Mouse (Mus musculus): Measurements from ENCODE around the gene Ptpa. TPM values are rescaled to one million over a fixed set of nuclear protein-coding genes. Genes with fewer than 3 reads are reported as not detected.

The Ptpa gene
- polyA plus RNA-seq, 1 experiment = 126 TPM

DNA sequence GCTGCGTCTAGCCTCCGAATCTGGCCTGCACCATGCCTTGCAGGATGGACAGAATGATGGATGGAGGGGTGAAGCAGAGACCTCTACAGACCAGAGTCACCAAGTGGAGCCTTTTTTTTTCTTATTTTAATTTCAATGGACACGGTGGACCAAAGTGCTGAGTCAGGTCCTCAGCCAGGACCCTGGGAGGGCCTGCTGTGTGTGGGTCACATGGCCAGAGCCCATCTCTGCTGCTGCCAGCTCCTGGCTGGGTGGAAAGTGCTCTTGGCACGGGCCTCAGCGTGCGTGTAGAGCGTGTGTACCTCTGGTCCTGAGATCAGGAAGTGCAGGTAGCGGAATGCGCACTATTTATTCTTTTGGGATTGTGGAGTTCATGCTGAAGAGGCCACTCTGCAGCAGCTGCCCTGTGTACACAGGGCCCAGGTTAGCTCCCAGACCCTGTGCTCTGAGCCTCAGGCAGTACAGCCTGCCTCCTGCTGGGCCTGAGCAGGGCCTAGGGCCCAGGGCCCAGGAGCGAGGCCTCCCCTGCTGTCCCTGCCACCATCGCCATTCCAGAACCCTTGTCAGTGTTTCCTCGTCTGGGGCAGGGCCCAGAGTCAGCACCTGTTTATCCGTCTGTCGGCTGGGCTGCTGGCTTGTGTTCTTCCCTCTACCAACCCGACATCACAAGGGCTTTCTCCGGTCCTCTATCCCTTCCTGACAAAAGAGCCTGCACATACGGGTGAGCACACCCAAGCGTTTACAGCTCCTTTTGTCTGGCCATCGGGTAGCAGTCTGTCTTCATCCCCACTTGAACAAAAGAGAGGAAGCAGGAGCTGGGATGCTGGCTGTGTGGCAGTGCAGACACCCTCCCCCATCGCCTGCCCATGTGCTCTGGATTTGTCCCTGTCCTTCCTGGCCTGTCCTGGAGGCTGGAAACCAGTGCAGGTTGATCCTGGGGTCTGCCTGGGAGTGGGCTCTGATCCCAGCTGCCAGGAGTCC is 16.4 kb upstream of the Ptpa start:
- Histone ChIP-seq H3K27ac (ENCODE audit: insufficient read depth, low read length) (no peak overlapping the region), H3K4me3 (ENCODE audit: insufficient read depth, low read length) (no peak overlapping the region), H3K4me1 (ENCODE audit: control insufficient read depth, insufficient read depth, low read length) (no peaks in the 10 kb centered on the region)
- no peak for TF ChIP-seq POLR2A (IDR thresholded peaks at IDR 0.05; ENCODE audit: low read depth, low read length)

DNA sequence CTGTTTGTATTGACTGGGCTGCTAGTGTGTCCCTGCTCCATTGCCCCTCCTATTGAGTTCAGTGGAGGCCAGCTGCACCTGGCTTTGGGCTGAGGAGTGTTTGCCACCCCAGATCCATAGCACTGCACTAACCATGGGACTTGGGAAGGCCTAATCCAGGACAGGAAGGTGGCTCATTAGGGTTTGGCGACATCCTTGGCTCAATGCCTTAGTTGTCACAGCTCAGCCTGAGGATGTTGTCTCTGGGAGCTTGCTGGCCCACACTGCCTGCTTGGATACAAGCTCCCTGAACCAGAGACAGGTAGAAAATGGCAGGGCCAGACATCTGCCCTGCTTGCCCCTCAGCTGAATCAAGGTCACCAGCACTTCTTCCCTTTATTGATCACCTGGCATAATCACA is 14.3 kb upstream of the Ptpa start:
- TF ChIP-seq CTCF (IDR thresholded peaks at IDR 0.05; ENCODE audit: borderline replicate concordance, insufficient read depth, low read length) (no peak), POLR2A (IDR thresholded peaks at IDR 0.05; ENCODE audit: low read depth, low read length) (no peak)
- H3K4me1 ChIP-seq (ENCODE audit: control insufficient read depth, insufficient read depth, low read length) = no peaks in the 10 kb centered on the region
- H3K27ac ChIP-seq (ENCODE audit: insufficient read depth, low read length) = no peak overlapping the region
- no peak overlapping the region for H3K4me3 ChIP-seq (ENCODE audit: insufficient read depth, low read length)

GRCm38 (mm10) chr2:30402351-30402826 is 13.4 kb upstream of the Ptpa start:
- TF ChIP-seq POLR2A (IDR thresholded peaks at IDR 0.05; ENCODE audit: low read depth, low read length) (no peak), CTCF (IDR thresholded peaks at IDR 0.05; ENCODE audit: borderline replicate concordance, insufficient read depth, low read length) (no peak)
- no peak overlapping the region for H3K27ac ChIP-seq (ENCODE audit: insufficient read depth, low read length)
- H3K4me1 ChIP-seq (ENCODE audit: control insufficient read depth, insufficient read depth, low read length) = no peaks in the 10 kb centered on the region
- no peak overlapping the region for H3K4me3 ChIP-seq (ENCODE audit: insufficient read depth, low read length)

DNA sequence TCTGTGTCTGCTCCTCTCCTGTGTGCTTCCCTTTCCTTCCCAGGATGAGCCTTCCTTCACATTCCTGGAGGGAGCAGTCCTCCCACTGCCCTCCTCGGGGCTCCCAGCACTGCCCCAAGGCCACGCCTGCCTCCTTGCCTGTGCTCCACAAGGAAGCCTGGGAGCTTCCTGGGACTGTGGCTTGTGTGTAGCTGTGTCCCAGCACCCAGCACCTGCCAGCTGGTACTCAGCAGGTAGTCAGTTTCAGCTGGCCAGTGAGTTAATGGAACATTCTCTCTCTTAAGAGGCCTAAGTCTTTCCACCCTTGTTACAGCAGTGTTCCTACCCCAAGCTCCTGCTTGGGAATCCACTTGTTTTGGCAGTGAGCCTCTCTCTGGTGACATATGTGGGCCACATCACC is 13.0 kb upstream of the Ptpa start:
- TF ChIP-seq POLR2A (IDR thresholded peaks at IDR 0.05; ENCODE audit: low read depth, low read length) = no peak
- no peak for TF ChIP-seq CTCF (IDR thresholded peaks at IDR 0.05; ENCODE audit: borderline replicate concordance, insufficient read depth, low read length)
- Histone ChIP-seq H3K27ac (ENCODE audit: insufficient read depth, low read length) (no peak overlapping the region), H3K4me1 (ENCODE audit: control insufficient read depth, insufficient read depth, low read length) (no peaks in the 10 kb centered on the region), H3K4me3 (ENCODE audit: insufficient read depth, low read length) (no peak overlapping the region)

GRCm38 (mm10) chr2:30403870-30404269 is 12.0 kb upstream of the Ptpa start:
- Histone ChIP-seq H3K4me1 (ENCODE audit: control insufficient read depth, insufficient read depth, low read length) (no peaks in the 10 kb centered on the region), H3K4me3 (ENCODE audit: insufficient read depth, low read length) (no peak overlapping the region), H3K27ac (ENCODE audit: insufficient read depth, low read length) (no peak overlapping the region)
- TF ChIP-seq POLR2A (IDR thresholded peaks at IDR 0.05; ENCODE audit: low read depth, low read length) (no peak), CTCF (IDR thresholded peaks at IDR 0.05; ENCODE audit: borderline replicate concordance, insufficient read depth, low read length) (no peak)

DNA sequence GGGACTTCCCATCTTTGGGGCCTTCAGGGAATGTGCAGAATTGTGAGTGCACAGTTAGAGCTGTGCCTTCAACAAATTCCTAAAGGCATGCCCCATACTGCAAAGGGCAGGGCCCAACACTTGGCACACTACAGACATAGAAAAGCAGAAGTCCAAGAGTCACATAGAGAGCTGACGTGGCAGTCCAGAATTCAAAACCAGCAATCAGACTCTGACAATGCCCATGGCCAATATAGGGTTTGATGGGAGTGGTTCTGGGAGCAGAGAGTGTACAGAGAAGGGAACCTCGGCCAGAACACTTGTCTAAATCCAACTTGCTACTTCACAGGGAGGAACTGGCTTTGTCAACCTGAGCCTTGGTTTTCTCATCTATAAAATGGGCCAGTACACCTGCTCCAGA is 8.6 kb upstream of the Ptpa start:
- no peak overlapping the region for H3K4me3 ChIP-seq (ENCODE audit: insufficient read depth, low read length)
- TF ChIP-seq CTCF (IDR thresholded peaks at IDR 0.05; ENCODE audit: borderline replicate concordance, insufficient read depth, low read length) = no peak
- no peak for TF ChIP-seq POLR2A (IDR thresholded peaks at IDR 0.05; ENCODE audit: low read depth, low read length)
- H3K27ac ChIP-seq (ENCODE audit: insufficient read depth, low read length) = no peak overlapping the region
- no peaks in the 10 kb centered on the region for H3K4me1 ChIP-seq (ENCODE audit: control insufficient read depth, insufficient read depth, low read length)

DNA sequence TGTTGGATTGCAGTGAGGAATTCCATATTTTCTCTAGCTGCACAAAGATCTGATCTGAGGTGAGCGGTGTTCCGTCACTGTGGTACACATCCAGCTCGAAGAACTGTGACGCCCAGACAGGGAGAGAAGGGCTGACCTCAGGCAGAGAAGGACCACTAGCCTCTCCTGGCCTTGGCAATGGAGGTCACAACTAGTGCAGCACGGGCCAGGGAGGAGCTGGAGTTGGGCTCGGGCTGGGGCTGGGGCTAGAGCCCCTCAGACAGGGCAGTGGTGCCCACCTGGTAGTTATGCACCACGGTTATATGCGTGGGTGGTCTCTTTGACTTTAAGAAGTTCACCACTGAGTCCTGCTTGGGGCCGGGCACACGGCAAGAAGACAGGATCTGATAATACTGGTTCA is 8.1 kb upstream of the Ptpa start:
- Histone ChIP-seq H3K27ac (ENCODE audit: insufficient read depth, low read length) (no peak overlapping the region), H3K4me3 (ENCODE audit: insufficient read depth, low read length) (no peak overlapping the region), H3K4me1 (ENCODE audit: control insufficient read depth, insufficient read depth, low read length) (no peaks in the 10 kb centered on the region)
- TF ChIP-seq CTCF (IDR thresholded peaks at IDR 0.05; ENCODE audit: borderline replicate concordance, insufficient read depth, low read length) (no peak), POLR2A (IDR thresholded peaks at IDR 0.05; ENCODE audit: low read depth, low read length) (no peak)

- TF ChIP-seq CTCF (IDR thresholded peaks at IDR 0.05; ENCODE audit: borderline replicate concordance, insufficient read depth, low read length) = no peak
- no peak for TF ChIP-seq POLR2A (IDR thresholded peaks at IDR 0.05; ENCODE audit: low read depth, low read length)
- H3K27ac ChIP-seq (ENCODE audit: insufficient read depth, low read length) = no peak overlapping the region
- no peaks in the 10 kb centered on the region for H3K4me1 ChIP-seq (ENCODE audit: control insufficient read depth, insufficient read depth, low read length)
- H3K4me3 ChIP-seq (ENCODE audit: insufficient read depth, low read length) = no peak overlapping the region
Observed at GRCm38 (mm10) chr2:30408452-30409100, 7.3 kb upstream of the Ptpa start.

- Histone ChIP-seq H3K27ac (ENCODE audit: insufficient read depth, low read length) (no peak overlapping the region), H3K4me3 (ENCODE audit: insufficient read depth, low read length) (no peak overlapping the region), H3K4me1 (ENCODE audit: control insufficient read depth, insufficient read depth, low read length) (peaks cover 2% of the 10 kb centered on the region; the same call in 1 of the 2 replicates)
- TF ChIP-seq POLR2A (IDR thresholded peaks at IDR 0.05; ENCODE audit: low read depth, low read length) (no peak), CTCF (IDR thresholded peaks at IDR 0.05; ENCODE audit: borderline replicate concordance, insufficient read depth, low read length) (no peak)
Observed at GRCm38 (mm10) chr2:30409454-30410176, 6.2 kb upstream of the Ptpa start.
